Mouse (Mus musculus) left cerebral cortex, postnatal 14 days (tissue): ENCODE measurements around the gene Mapkap1. TPM values are rescaled to one million over a fixed set of nuclear protein-coding genes. Genes with fewer than 3 reads are reported as not detected.

ENCODE experiments used
- DNase-seq, 2 experiments: peaks; one replicate each; pipeline ENCODE4 v3.0.0; 2021 to 2022; ENCODE audit warnings: low spot score in 2 of 2, mixed read lengths in 1 of 2
- intact Hi-C: fragments of 180-260 bp; cut with DNase I; formaldehyde crosslinking; loops from one replicate; pipeline ENCODE4 v1.15.1; 2025
- total RNA-seq, 2 experiments: library from RNA; stranded (reverse); gene quantifications; 2 replicates each; pipeline ENCODE4 v1.2.3; 2021

Mapkap1 gene
- total RNA-seq, 2 experiments from 2014 or later = 63.1 to 66.3 TPM

GRCm38 (mm10) chr2:34563089-34563694, 156.6 kb downstream of the Mapkap1 start:
- no peak for DNase-seq
- intact Hi-C loops = no loop called here

GRCm38 (mm10) chr2:34563865-34564264, 157.3 kb downstream of the Mapkap1 start:
- intact Hi-C loops = no loop called here
- no peak for DNase-seq

GRCm38 (mm10) chr2:34566146-34566545, 159.6 kb downstream of the Mapkap1 start:
- no peak for DNase-seq
- intact Hi-C loops = no loop called here

GRCm38 (mm10) chr2:34566601-34567000, 160.0 kb downstream of the Mapkap1 start:
- intact Hi-C loops = no loop called here

GRCm38 (mm10) chr2:34569131-34569530, 162.6 kb downstream of the Mapkap1 start:
- DNase-seq = peak; percentile 31 to 33
- intact Hi-C loops = no loop called here

More at GRCm38 (mm10) chr2:34566601-34567000, 160.0 kb downstream of the Mapkap1 start:
- DNase-seq = no peak

GRCm38 (mm10) chr2:34570378-34570777, 163.8 kb downstream of the Mapkap1 start:
- DNase-seq = peak in 1 of 2 experiments; percentile 9
- intact Hi-C loops = no loop called here

- intact Hi-C loops = no loop called here
- no peak for DNase-seq
Measured at GRCm38 (mm10) chr2:34571096-34571495, 164.5 kb downstream of the Mapkap1 start.

- intact Hi-C loops = no loop called here
- no peak for DNase-seq
Measured at GRCm38 (mm10) chr2:34573073-34573472, 166.5 kb downstream of the Mapkap1 start.

GRCm38 (mm10) chr2:34588546-34588945, 182.0 kb downstream of the Mapkap1 start:
- DNase-seq = no peak
- intact Hi-C loops = no loop called here

GRCm38 (mm10) chr2:34591721-34592360, 185.3 kb downstream of the Mapkap1 start:
- no peak for DNase-seq
- intact Hi-C loops = no loop called here

- DNase-seq = no peak
- intact Hi-C loops = no loop called here
Measured at GRCm38 (mm10) chr2:34592361-34592960, 185.9 kb downstream of the Mapkap1 start.

- intact Hi-C loops = no loop called here
- DNase-seq = no peak
Measured at GRCm38 (mm10) chr2:34594001-34594400, 187.4 kb downstream of the Mapkap1 start.

- intact Hi-C loops = no loop called here
- no peak for DNase-seq
Measured at GRCm38 (mm10) chr2:34599606-34600255, 193.2 kb downstream of the Mapkap1 start.

- intact Hi-C loops = no loop called here
- DNase-seq = no peak
Measured at GRCm38 (mm10) chr2:34600734-34601133, 194.2 kb downstream of the Mapkap1 start.

- DNase-seq = no peak
- intact Hi-C loops = no loop called here
Measured at GRCm38 (mm10) chr2:34602111-34602541, 195.6 kb downstream of the Mapkap1 start.

- DNase-seq = no peak
- intact Hi-C loops = no loop called here
Measured at GRCm38 (mm10) chr2:34602896-34603295, 196.3 kb downstream of the Mapkap1 start.

GRCm38 (mm10) chr2:34603653-34604214, 197.2 kb downstream of the Mapkap1 start:
- intact Hi-C loops = no loop called here
- no peak for DNase-seq

- intact Hi-C loops = no loop called here
- no peak for DNase-seq
Measured at GRCm38 (mm10) chr2:34605040-34605439, 198.5 kb downstream of the Mapkap1 start.

GRCm38 (mm10) chr2:34608917-34609316, 202.3 kb downstream of the Mapkap1 start:
- intact Hi-C loops = no loop called here
- no peak for DNase-seq

GRCm38 (mm10) chr2:34609516-34609915, 202.9 kb downstream of the Mapkap1 start:
- intact Hi-C loops = no loop called here

More at GRCm38 (mm10) chr2:34609516-34609915, 202.9 kb downstream of the Mapkap1 start:
- DNase-seq = no peak
